Mouse (Mus musculus) thymus, postnatal 4 days (tissue): ENCODE data around the gene Ggt1.

Source experiments
- DNase-seq: peaks from one replicate; pipeline ENCODE4 v3.0.0; 2021

Ggt1 gene

GRCm38 (mm10) chr10:75634610-75635009 is 73.2 kb downstream of the Ggt1 start:
- DNase-seq: no peak

GRCm38 (mm10) chr10:75635019-75635692 is 73.8 kb downstream of the Ggt1 start:
- no peak for DNase-seq

- DNase-seq: peak; percentile 86
These were observed 74.3 kb downstream of the Ggt1 start for GRCm38 (mm10) chr10:75635693-75636055.
